Mouse (Mus musculus): ENCODE measurements at regions not wholly inside any gene's neighbourhood (a gene's known extent, or its start where the extent isn't known, plus 50 kb on each side); places are given as distances from the start of the nearest gene placed in this dataset.

DNA sequence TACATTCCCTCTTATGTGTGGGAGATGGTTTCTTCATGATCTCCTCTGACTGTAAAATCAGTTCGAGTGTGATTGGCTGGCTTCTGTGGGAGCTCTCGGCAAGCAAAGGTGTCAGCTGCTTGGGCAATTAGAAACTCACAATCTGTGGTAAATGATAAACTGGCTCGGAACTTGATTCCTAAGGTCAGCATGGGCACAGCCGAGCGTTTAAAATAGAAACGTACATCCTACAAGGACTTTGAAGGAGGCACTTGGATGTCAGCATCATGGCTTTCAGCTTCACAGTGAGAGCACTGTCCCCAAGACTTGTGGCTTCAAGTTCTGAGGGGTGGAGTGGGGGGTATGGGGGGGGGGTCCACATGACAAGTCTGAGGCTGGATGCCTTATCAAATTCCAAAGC lies 231.3 kb downstream of the Gm10295 start:
- TF ChIP-seq CHD2 (IDR thresholded peaks at IDR 0.05; ENCODE audit: low read length) = no peak
- no peak for TF ChIP-seq SMC3 (IDR thresholded peaks at IDR 0.05; ENCODE audit: low read depth, low read length)
- no peak for TF ChIP-seq NRF1 (IDR thresholded peaks at IDR 0.05; ENCODE audit: low read depth, low read length)
- no peak for TF ChIP-seq POLR2A (IDR thresholded peaks at IDR 0.05; ENCODE audit: low read depth, low read length)
- TF ChIP-seq CTCF (conservative IDR thresholded peaks at IDR 0.05 in 1 of 2, IDR thresholded peaks at IDR 0.05 in 1 of 2; ENCODE audit: low read depth in 2 of 2, low read length in 2 of 2) = no peak
- no peak for TF ChIP-seq TBP (conservative IDR thresholded peaks at IDR 0.05; ENCODE audit: low read depth, low read length)
- no peak for TF ChIP-seq HCFC1 (IDR thresholded peaks at IDR 0.05; ENCODE audit: low read depth, low read length)
- TF ChIP-seq SIN3A (IDR thresholded peaks at IDR 0.05; ENCODE audit: low read length) = no peak
- no peak for TF ChIP-seq MXI1 (IDR thresholded peaks at IDR 0.05; ENCODE audit: low read depth, low read length)
- no peak for TF ChIP-seq KAT2A (IDR thresholded peaks at IDR 0.05; ENCODE audit: insufficient replicate concordance, low read length)

Measured in CH12.LX (cell line).